Mouse (Mus musculus) G1E (cell line): ENCODE measurements around the gene Olig1.

Experiments
- CTCF ChIP-seq: IDR thresholded peaks from 2 replicates; pipeline ENCODE4 v1.5.1; 2012; ENCODE audit warnings: low read depth, low read length, inconsistent platforms, mixed read lengths
- POLR2AphosphoS5 ChIP-seq: IDR thresholded peaks from 2 replicates; pipeline ENCODE4 v1.6.1; 2012; ENCODE audit warnings: low read depth, low read length, inconsistent platforms; ENCODE audit not compliant: insufficient replicate concordance
- TAL1 ChIP-seq: conservative IDR thresholded peaks from 2 replicates; pipeline ENCODE4 v1.6.1; 2012; ENCODE audit warnings: low read depth, low read length, inconsistent platforms, mixed read lengths

GRCm38 (mm10) chr16:91320191-91320590 lies 50.6 kb downstream of the Olig1 start:
- TF ChIP-seq POLR2AphosphoS5 (no peak), CTCF (no peak), TAL1 (no peak)
